Mouse (Mus musculus) erythroblast, embryonic 14.5 days (primary cell): Measurements from ENCODE around the gene Ccsap.

Experiments
- GATA1 ChIP-seq: IDR thresholded peaks from 2 replicates; pipeline ENCODE4 v1.6.1; 2012; ENCODE audit warnings: low read length, inconsistent platforms, mixed read lengths
- TAL1 ChIP-seq: IDR thresholded peaks from 3 replicates; pipeline ENCODE4 v1.6.1; 2012; ENCODE audit warnings: low read length, inconsistent platforms, mixed read lengths

- TF ChIP-seq GATA1 (no peak), TAL1 (no peak)
These were observed 13.4 kb upstream of the Ccsap start for GRCm38 (mm10) chr8:123873364-123873763.
